Mouse (Mus musculus) adrenal gland, postnatal 0 days (tissue): ENCODE measurements around the gene Gm4871. TPM values are rescaled to one million over a fixed set of nuclear protein-coding genes. Genes with fewer than 3 reads are reported as not detected.

Source experiments
- polyA plus RNA-seq: library from polyadenylated mRNA; unstranded; fragments of >200 nt; fragmentation: Nextera tagmentation; extraction: Ambion mirVana; gene quantifications from 2 replicates; pipeline ENCODE4 v1.2.1, GENCODE M21; 2015

The Gm4871 gene
- polyA plus RNA-seq: not detected in 2 replicates

DNA sequence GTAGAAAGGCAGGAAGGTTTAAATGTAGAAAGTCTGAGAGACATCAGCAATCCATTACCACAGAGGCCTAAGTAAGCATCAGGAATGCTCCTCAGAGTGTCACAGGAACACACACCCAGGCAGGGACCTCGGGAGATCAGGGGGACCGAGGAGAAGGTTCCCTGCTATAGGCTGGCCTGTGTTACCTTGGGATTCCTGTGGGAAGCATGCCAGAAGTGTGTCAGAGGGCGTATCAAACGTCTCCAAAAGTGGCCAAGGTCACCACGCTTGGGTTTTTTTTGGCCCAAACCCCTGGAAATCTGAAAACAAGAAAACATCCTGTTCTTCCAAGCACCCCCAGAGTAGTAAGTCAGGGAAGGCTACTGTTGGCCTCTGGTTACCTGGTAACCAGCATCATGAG, at the start of gene Gm4871:
Gene Gm4871, minus strand, starts transcription at position 364 of the 400 bp plus-strand sequence.

DNA sequence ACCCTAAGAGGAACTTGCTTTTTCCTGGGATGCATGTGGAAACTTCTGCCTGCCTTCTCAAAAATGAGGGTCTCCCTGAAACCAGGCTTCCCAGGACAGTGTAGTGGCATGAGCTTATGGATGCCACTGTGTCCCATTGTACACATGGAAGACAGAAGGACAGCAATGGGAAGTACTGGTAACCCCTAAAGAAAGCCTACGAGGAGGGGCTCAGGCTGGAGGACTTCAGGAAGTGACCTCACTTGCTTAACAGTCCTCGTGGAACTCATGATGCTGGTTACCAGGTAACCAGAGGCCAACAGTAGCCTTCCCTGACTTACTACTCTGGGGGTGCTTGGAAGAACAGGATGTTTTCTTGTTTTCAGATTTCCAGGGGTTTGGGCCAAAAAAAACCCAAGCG, 10.1 kb upstream of the Gm4871 start, which contains the start of gene 1700018F24Rik:
Gene 1700018F24Rik, plus strand, starts transcription at position 301 of the 400 bp plus-strand sequence.

Other genes starting within 250 kb of the Gm4871 start
- gene Smurf1, start 66.9 kb downstream of the Gm4871 start, polyA plus RNA-seq: 9.3 and 9.7 TPM in 2 replicates
- not detected in 2 replicates for gene 1700018F24Rik, start 10.2 kb upstream of the Gm4871 start, polyA plus RNA-seq
- gene Arpc1a, start 51.1 kb upstream of the Gm4871 start, polyA plus RNA-seq: 103 and 127 TPM in 2 replicates
- 0.06 TPM in 1 of 2 replicates, not detected in the other for gene Kpna7, start 51.3 kb upstream of the Gm4871 start, polyA plus RNA-seq
- 311 and 374 TPM in 2 replicates for gene Arpc1b, start 81.5 kb upstream of the Gm4871 start, polyA plus RNA-seq
- 58.7 and 70.8 TPM in 2 replicates for gene Pdap1, start 107.5 kb upstream of the Gm4871 start, polyA plus RNA-seq
- 227 and 301 TPM in 2 replicates for gene Bud31, start 107.6 kb upstream of the Gm4871 start, polyA plus RNA-seq
- gene Ptcd1, start 134.4 kb upstream of the Gm4871 start, polyA plus RNA-seq: 14.4 and 25.9 TPM in 2 replicates
- 19.0 and 22.3 TPM in 2 replicates for gene Cpsf4, start 134.5 kb upstream of the Gm4871 start, polyA plus RNA-seq
- 935 and 1,769 TPM in 2 replicates for gene Atp5j2, start 159.3 kb upstream of the Gm4871 start, polyA plus RNA-seq
- 12.5 and 13.6 TPM in 2 replicates for gene Zkscan14, start 169.1 kb upstream of the Gm4871 start, polyA plus RNA-seq
- 7.9 and 8.7 TPM in 2 replicates for gene Zkscan5, start 171.8 kb upstream of the Gm4871 start, polyA plus RNA-seq
- 35.8 and 45.4 TPM in 2 replicates for gene Zfp655, start 199.0 kb upstream of the Gm4871 start, polyA plus RNA-seq
- 0.35 and 0.50 TPM in 2 replicates for gene Zscan25, start 247.7 kb upstream of the Gm4871 start, polyA plus RNA-seq